Mouse (Mus musculus): ENCODE results near the gene Rtn1. TPM values are rescaled to one million over a fixed set of nuclear protein-coding genes. Genes with fewer than 3 reads are reported as not detected.

Gene Rtn1
- polyA plus RNA-seq, 1 experiment = 4.1 TPM

DNA sequence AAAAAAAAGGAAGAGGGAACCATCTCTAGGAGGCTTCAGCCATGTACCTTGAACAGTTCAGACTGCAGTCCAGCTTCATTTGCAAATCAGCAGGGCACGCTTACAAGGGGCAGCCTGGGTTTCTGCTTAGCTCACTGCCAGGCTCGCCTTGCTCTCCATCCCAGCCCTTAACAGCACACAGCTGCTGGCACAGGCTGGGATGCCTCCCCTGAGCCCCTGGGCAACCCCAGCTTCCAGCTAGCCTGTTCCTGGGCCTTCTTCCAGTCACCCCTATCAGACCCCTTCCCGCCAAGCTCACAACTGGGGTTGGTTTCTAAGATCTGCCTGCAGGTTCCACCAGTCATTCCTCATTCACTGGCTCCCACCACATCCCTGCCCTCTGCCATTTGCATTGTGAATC is 155.8 kb downstream of the Rtn1 start:
- TF ChIP-seq POLR2A (IDR thresholded peaks at IDR 0.05; ENCODE audit: low read depth, low read length) (no peak), CTCF (IDR thresholded peaks at IDR 0.05; ENCODE audit: extremely low read depth, insufficient read length, insufficient replicate concordance, low read depth, low read length) (no peak)
- 74% methylated on average over 3 of the region's 3 CpGs for WGBS
- H3K4me3 ChIP-seq (ENCODE audit: low read depth, low read length) = no peak overlapping the region
- H3K4me1 ChIP-seq (ENCODE audit: control insufficient read depth, insufficient read depth, insufficient read length, low read length) = no peaks in the 10 kb centered on the region
- no peak overlapping the region for H3K27ac ChIP-seq (ENCODE audit: insufficient read depth, low read depth, low read length)
- H3K27me3 ChIP-seq (ENCODE audit: control insufficient read depth, insufficient read depth, low read length) = no peaks in the 10 kb centered on the region
- H3K36me3 ChIP-seq (ENCODE audit: control insufficient read depth, insufficient read depth, low read length) = no peaks in the 10 kb centered on the region

GRCm38 (mm10) chr12:72251890-72252445 is 156.9 kb downstream of the Rtn1 start:
- 78% methylated on average over 10 of the region's 10 CpGs for WGBS
- TF ChIP-seq CTCF (IDR thresholded peaks at IDR 0.05; ENCODE audit: extremely low read depth, insufficient read length, insufficient replicate concordance, low read depth, low read length) (no peak), POLR2A (IDR thresholded peaks at IDR 0.05; ENCODE audit: low read depth, low read length) (no peak)
- Histone ChIP-seq H3K27ac (ENCODE audit: insufficient read depth, low read depth, low read length) (no peak overlapping the region), H3K4me1 (ENCODE audit: control insufficient read depth, insufficient read depth, insufficient read length, low read length) (no peaks in the 10 kb centered on the region), H3K36me3 (ENCODE audit: control insufficient read depth, insufficient read depth, low read length) (no peaks in the 10 kb centered on the region), H3K4me3 (ENCODE audit: low read depth, low read length) (no peak overlapping the region), H3K27me3 (ENCODE audit: control insufficient read depth, insufficient read depth, low read length) (no peaks in the 10 kb centered on the region)

- Histone ChIP-seq H3K27me3 (ENCODE audit: control insufficient read depth, insufficient read depth, low read length) (no peaks in the 10 kb centered on the region; the same call in 1 of the 2 replicates), H3K4me3 (ENCODE audit: low read depth, low read length) (no peak overlapping the region), H3K36me3 (ENCODE audit: control insufficient read depth, insufficient read depth, low read length) (no peaks in the 10 kb centered on the region), H3K4me1 (ENCODE audit: control insufficient read depth, insufficient read depth, insufficient read length, low read length) (no peaks in the 10 kb centered on the region), H3K27ac (ENCODE audit: insufficient read depth, low read depth, low read length) (no peak overlapping the region)
- 92% methylated on average over 1 of the region's 1 CpGs for WGBS
- no peak for TF ChIP-seq POLR2A (IDR thresholded peaks at IDR 0.05; ENCODE audit: low read depth, low read length)
- TF ChIP-seq CTCF (IDR thresholded peaks at IDR 0.05; ENCODE audit: extremely low read depth, insufficient read length, insufficient replicate concordance, low read depth, low read length) = no peak
Measured at GRCm38 (mm10) chr12:72244951-72245350, 163.9 kb downstream of the Rtn1 start.

GRCm38 (mm10) chr12:72242807-72243206 is 166.0 kb downstream of the Rtn1 start:
- Histone ChIP-seq H3K27me3 (ENCODE audit: control insufficient read depth, insufficient read depth, low read length) (no peaks in the 10 kb centered on the region; the same call in 1 of the 2 replicates), H3K36me3 (ENCODE audit: control insufficient read depth, insufficient read depth, low read length) (no peaks in the 10 kb centered on the region), H3K4me3 (ENCODE audit: low read depth, low read length) (no peak overlapping the region), H3K27ac (ENCODE audit: insufficient read depth, low read depth, low read length) (no peak overlapping the region), H3K4me1 (ENCODE audit: control insufficient read depth, insufficient read depth, insufficient read length, low read length) (no peaks in the 10 kb centered on the region)
- 57% methylated on average over 6 of the region's 6 CpGs for WGBS
- TF ChIP-seq POLR2A (IDR thresholded peaks at IDR 0.05; ENCODE audit: low read depth, low read length) (no peak), CTCF (IDR thresholded peaks at IDR 0.05; ENCODE audit: extremely low read depth, insufficient read length, insufficient replicate concordance, low read depth, low read length) (no peak)

DNA sequence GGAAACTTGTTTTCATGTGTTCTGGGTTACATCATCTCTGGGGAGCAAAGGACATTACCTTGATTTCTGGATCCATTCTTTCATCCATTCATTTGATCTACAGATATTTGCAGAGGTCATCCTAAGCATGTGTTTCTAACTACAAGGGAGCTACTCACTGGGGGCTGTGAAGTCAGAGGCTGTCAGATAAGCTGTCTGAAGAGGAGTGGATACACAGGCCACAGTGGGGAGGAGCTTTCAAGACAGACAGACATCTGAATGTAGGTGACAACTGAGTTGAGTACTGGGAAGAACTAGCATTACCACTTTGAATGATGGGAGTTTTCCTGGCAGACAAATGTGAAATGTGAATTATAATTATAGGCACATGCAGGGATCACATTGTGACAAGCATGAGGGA is 168.3 kb downstream of the Rtn1 start:
- no peaks in the 10 kb centered on the region for H3K36me3 ChIP-seq (ENCODE audit: control insufficient read depth, insufficient read depth, low read length)
- TF ChIP-seq POLR2A (IDR thresholded peaks at IDR 0.05; ENCODE audit: low read depth, low read length) (no peak), CTCF (IDR thresholded peaks at IDR 0.05; ENCODE audit: extremely low read depth, insufficient read length, insufficient replicate concordance, low read depth, low read length) (no peak)
- H3K4me1 ChIP-seq (ENCODE audit: control insufficient read depth, insufficient read depth, insufficient read length, low read length) = peaks cover 4% of the 10 kb centered on the region; the same call in 1 of the 2 replicates
- no peak overlapping the region for H3K4me3 ChIP-seq (ENCODE audit: low read depth, low read length)
- H3K27ac ChIP-seq (ENCODE audit: insufficient read depth, low read depth, low read length) = no peak overlapping the region
- peaks cover 3% of the 10 kb centered on the region; the same call in 1 of the 2 replicates for H3K27me3 ChIP-seq (ENCODE audit: control insufficient read depth, insufficient read depth, low read length)

DNA sequence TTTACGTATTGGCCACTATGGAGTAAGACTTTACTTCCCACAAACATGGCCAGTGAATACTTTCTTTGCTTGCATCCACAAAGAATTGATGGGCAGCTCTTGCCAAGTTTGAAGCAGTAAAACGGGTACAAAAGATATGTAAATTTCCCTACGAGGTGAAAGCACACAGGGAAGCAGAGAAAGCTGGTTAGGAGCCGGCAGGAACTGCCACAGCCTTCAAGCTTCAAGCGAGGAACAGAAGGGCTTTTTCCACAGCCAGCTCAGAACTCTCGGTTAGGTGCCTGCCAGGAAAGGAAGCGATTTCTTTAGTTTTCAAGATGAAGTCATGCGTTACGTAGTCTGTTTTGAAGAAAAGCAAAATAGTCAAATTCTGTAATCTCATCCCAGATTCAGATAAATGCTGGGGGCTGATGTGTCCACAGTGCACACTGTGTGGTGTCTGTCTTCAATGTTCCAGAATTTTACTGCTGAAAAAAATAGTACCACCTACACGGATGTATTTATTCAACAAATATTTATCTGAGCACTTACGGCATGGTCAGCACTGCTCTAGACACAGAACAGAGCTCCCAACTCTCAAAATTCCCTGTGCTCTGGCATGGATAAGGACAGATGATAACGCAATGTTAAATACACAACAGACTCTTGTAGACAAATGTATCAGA is 169.5 kb downstream of the Rtn1 start:
- H3K4me3 ChIP-seq (ENCODE audit: low read depth, low read length) = no peak overlapping the region
- WGBS = 55% methylated on average over 12 of the region's 12 CpGs
- no peaks in the 10 kb centered on the region for H3K36me3 ChIP-seq (ENCODE audit: control insufficient read depth, insufficient read depth, low read length)
- peaks cover 4% of the 10 kb centered on the region; the same call in 1 of the 2 replicates for H3K4me1 ChIP-seq (ENCODE audit: control insufficient read depth, insufficient read depth, insufficient read length, low read length)
- TF ChIP-seq CTCF (IDR thresholded peaks at IDR 0.05; ENCODE audit: extremely low read depth, insufficient read length, insufficient replicate concordance, low read depth, low read length) = no peak
- no peak overlapping the region for H3K27ac ChIP-seq (ENCODE audit: insufficient read depth, low read depth, low read length)
- peaks cover 3% of the 10 kb centered on the region; the same call in 1 of the 2 replicates for H3K27me3 ChIP-seq (ENCODE audit: control insufficient read depth, insufficient read depth, low read length)

- whole genome bisulfite sequencing = 60% methylated on average over 2 of the region's 2 CpGs
Measured at GRCm38 (mm10) chr12:72237251-72237650, 171.6 kb downstream of the Rtn1 start.

More at GRCm38 (mm10) chr12:72237251-72237650, 171.6 kb downstream of the Rtn1 start:
- TF ChIP-seq POLR2A (IDR thresholded peaks at IDR 0.05; ENCODE audit: low read depth, low read length) = no peak
- no peak for TF ChIP-seq CTCF (IDR thresholded peaks at IDR 0.05; ENCODE audit: extremely low read depth, insufficient read length, insufficient replicate concordance, low read depth, low read length)
- Histone ChIP-seq H3K27me3 (ENCODE audit: control insufficient read depth, insufficient read depth, low read length) (0 out of 2 replicates have a peak, but pooled peaks cover 3% of the 10 kb centered on the region), H3K4me1 (ENCODE audit: control insufficient read depth, insufficient read depth, insufficient read length, low read length) (peaks cover 4% of the 10 kb centered on the region; the same call in 1 of the 2 replicates), H3K36me3 (ENCODE audit: control insufficient read depth, insufficient read depth, low read length) (no peaks in the 10 kb centered on the region), H3K4me3 (ENCODE audit: low read depth, low read length) (no peak overlapping the region), H3K27ac (ENCODE audit: insufficient read depth, low read depth, low read length) (no peak overlapping the region)

Measured in small intestine, adult 2 months (tissue).